Mouse (Mus musculus) bone marrow macrophage, adult 2 months (primary cell): ENCODE measurements around the gene Prmt1. TPM values are rescaled to one million over a fixed set of nuclear protein-coding genes. Genes with fewer than 3 reads are reported as not detected.

Experiments used
- H3K27ac ChIP-seq: 2 replicates; pipeline ENCODE4 v1.5.1; 2012; ENCODE audit warnings: low read depth, low read length; ENCODE audit not compliant: insufficient read depth
- H3K4me1 ChIP-seq: 2 replicates; pipeline ENCODE4 v1.6.1; 2012; ENCODE audit warnings: low read length; ENCODE audit not compliant: control insufficient read depth, insufficient read depth
- H3K4me3 ChIP-seq: 2 replicates; pipeline ENCODE4 v1.5.1; 2012; ENCODE audit warnings: mild to moderate bottlenecking, low read length, moderate library complexity; ENCODE audit not compliant: insufficient read depth
- CTCF ChIP-seq: IDR thresholded peaks from 2 replicates; pipeline ENCODE4 v1.5.1; 2012; ENCODE audit warnings: low read depth, mild to moderate bottlenecking, low read length, moderate library complexity
- POLR2A ChIP-seq: IDR thresholded peaks from 2 replicates; pipeline ENCODE4 v1.6.1; 2012; ENCODE audit warnings: mild to moderate bottlenecking, low read depth, low read length, borderline replicate concordance
- polyA plus RNA-seq: library from polyadenylated mRNA; stranded (reverse); fragments of >200 nt; gene quantifications from 2 replicates; pipeline ENCODE4 v1.2.4, GENCODE M21; 2012; ENCODE audit not compliant: missing spikeins, insufficient read depth, insufficient read length

Prmt1 gene
- polyA plus RNA-seq, 1 experiment: 61.6 TPM

DNA sequence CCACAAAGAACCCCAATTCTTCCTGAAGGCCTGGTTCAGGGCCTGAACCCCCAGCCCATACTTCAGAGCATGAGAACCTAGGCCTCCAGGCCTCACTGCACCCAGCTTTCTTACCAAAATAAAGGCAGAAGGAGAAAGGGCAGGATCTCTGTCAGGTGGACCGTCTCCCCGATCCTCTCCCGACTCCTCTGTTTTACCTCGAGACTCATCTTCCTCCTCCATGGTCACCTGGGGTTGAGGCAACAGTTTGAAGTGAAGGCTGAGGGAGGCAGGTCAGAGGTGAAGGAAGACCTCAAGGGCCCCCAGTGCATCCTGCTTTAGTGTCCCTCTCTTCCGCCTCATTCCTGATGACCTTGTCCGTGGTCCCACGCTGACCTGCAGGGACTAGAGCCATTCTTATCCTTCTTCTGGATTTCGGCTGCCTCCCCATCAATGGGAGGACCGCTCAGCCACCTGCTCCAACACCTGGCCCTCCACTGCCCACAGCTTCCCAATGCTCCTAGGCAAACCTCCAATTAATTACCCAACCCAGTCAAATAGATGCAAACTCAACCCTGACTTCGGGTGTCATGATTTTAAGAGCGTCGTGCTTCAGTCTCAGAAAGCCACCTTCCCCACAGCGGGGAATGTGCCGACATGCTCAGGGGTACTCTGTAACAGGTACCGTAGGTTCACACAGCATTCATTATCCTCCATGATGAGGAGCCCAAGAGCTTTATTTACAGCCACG, 27.2 kb upstream of the Prmt1 start:
- Histone ChIP-seq H3K27ac (no peak overlapping the region), H3K4me3 (no peak overlapping the region), H3K4me1 (peaks cover 8% of the 10 kb centered on the region)
- TF ChIP-seq CTCF: no peak
- no peak for TF ChIP-seq POLR2A

DNA sequence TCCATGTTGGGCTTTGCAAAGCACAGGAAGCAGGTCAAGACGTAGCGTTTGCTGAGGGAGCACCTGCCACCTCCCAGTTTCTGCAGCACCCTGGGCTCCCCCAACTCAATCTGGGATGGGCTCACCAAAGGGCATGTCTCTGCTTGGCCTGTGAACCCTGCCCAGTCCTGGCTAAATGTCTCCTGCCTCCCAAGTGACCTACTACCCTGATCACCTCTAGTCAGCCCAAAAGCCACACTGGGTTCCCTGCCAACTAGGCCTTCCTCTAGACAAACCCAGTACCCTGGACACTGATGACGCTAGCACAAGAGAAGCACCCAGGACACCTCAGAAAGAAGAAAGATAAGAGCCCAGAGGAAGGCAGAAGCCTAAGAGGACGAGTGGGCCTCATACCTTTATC, 26.5 kb upstream of the Prmt1 start:
- H3K4me3 ChIP-seq: no peak overlapping the region
- no peak for TF ChIP-seq POLR2A
- no peak for TF ChIP-seq CTCF
- H3K4me1 ChIP-seq: peaks cover 5% of the 10 kb centered on the region
- H3K27ac ChIP-seq: no peak overlapping the region

DNA sequence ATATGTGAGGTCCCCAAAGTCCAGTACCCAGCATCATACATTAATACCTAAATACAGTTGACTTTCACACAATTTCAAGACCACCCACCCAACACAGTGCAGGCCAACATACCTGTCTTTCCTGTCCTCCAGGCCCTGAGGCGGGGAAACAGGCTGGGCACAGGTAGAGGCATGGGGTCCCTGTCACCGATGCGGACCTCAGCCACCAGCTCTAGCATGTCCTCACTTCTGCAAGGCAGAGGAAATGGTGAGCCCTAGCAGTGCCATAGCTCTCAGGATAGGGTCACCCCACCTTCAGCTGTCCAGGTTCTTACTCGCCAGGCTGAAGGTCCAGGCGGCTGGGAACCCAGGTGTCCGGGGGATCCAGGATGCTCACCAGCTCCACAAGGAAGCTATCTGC, 25.6 kb upstream of the Prmt1 start:
- no peak overlapping the region for H3K4me3 ChIP-seq
- TF ChIP-seq POLR2A (no peak), CTCF (no peak)
- H3K4me1 ChIP-seq: peaks cover 5% of the 10 kb centered on the region
- H3K27ac ChIP-seq: no peak overlapping the region

DNA sequence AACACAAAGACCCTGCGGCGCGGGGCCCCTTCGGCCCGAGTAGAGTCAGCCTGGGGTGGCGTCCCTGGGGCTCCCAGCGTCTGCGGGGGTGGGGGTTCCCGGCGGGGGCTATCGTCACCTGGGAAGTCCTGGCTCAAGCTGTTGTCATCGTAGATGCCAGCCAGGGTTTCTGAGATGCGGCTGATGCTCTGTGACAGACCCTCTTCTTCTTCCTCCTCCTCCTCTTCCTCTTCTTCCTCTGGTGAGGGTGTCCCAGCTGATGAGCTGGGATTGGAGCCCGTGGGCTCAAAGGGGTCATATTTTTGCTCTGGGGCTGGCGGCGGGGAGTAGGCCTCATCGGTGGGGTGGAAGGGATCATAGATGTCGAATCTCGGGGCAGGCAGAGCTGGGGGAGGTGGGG, 22.0 kb upstream of the Prmt1 start:
- H3K4me1 ChIP-seq: no peaks in the 10 kb centered on the region
- TF ChIP-seq POLR2A (no peak), CTCF (no peak)
- no peak overlapping the region for H3K4me3 ChIP-seq
- H3K27ac ChIP-seq: no peak overlapping the region

DNA sequence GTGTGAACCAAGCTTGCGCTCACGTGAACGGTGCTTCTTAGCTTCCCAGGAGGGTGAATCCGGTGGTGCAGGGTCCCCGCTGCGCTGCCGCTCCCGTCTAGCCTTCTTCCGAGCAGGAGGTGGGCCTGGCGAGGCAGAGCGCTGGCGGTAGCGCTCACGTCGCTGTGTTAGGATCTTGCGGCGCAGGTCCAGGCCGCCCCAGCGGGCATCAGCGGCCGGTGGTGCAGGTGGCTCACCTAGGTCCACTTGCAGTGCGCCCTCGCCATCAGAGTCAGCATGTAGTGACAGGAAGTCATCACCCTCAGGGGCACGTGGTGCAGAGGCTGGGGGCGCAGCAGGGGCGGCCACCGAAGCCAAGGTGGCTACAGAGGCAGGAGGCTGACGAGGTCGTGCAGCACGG, 21.5 kb upstream of the Prmt1 start:
- TF ChIP-seq POLR2A (no peak), CTCF (no peak)
- no peak overlapping the region for H3K4me3 ChIP-seq
- no peaks in the 10 kb centered on the region for H3K4me1 ChIP-seq
- H3K27ac ChIP-seq: no peak overlapping the region

DNA sequence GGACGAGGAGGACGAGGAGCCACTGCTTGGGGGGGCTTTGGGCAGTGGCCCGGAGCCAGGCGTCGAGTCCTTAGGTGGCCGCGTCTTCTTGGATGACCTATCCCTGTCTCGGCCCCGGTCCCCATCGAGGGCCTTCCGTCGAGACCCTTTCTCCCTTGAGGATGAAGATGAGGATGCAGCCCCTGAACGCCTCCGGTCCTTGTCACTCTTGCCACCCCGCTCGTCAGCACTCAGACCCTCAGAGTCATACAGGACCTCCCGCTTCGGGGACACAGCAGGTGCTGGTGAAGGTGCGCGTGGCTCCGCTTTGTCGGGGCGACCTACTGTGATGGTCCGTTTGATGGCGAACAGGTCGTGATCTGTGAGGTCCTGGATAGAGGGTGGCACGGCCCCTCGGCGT, 20.8 kb upstream of the Prmt1 start:
- TF ChIP-seq POLR2A (no peak), CTCF (no peak)
- Histone ChIP-seq H3K27ac (no peak overlapping the region), H3K4me3 (no peak overlapping the region), H3K4me1 (no peaks in the 10 kb centered on the region)

DNA sequence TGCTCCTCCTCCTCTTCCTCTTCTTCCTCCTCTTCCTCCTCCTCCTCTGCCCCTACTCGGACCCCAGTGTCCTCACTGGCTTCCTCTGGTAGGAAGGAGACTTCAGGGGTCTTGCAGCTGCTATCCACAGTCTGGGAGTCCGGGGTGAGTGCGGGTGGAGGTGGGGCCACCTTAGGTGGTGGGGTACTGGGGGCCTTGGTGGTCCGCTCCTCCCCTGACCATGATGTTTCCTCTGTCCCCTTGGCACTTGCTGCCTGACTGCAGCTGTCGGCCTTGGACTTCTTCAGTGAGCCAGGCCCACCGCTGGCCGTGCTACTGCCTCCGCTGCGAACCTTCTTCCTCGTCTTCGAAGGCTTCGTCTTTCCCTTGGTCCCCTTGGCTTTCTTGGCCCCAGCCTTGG, 20.1 kb upstream of the Prmt1 start:
- Histone ChIP-seq H3K4me3 (no peak overlapping the region), H3K27ac (no peak overlapping the region), H3K4me1 (no peaks in the 10 kb centered on the region)
- TF ChIP-seq POLR2A (no peak), CTCF (no peak)

DNA sequence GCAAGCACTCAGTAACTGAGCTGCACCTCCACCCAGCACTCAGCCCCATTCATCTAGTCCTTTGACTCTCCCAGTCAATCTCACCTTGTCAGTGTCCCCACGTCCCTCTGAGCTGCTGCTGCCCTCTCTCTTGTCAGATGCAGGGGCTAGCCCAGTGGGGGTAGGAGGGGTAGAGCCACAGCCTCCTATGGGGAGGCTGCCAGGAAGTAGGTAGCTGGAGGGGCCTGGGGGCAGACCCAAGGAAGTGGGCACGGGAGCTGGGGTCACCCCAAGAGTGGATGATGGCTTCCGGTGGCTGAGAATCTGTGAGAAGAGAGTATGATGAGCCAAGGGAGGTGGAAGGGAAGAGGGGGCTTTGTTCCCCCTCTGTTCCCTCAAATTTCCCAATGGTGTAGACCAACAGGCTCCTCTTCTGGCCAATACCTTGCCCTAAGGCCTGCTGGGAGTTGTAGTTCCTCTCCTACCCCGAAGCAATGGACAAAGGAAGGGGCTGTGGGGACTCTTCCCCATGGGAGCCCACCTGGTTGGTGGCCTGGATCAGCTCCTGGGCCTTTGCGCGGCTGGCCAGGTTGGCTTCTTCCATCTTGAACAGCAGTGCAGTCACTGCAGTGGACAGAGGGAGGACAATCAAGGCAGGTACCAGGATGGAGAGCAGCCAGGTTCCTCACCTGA, 19.1 kb upstream of the Prmt1 start:
- TF ChIP-seq POLR2A (no peak), CTCF (no peak)
- no peaks in the 10 kb centered on the region for H3K4me1 ChIP-seq
- H3K4me3 ChIP-seq: no peak overlapping the region
- no peak overlapping the region for H3K27ac ChIP-seq

DNA sequence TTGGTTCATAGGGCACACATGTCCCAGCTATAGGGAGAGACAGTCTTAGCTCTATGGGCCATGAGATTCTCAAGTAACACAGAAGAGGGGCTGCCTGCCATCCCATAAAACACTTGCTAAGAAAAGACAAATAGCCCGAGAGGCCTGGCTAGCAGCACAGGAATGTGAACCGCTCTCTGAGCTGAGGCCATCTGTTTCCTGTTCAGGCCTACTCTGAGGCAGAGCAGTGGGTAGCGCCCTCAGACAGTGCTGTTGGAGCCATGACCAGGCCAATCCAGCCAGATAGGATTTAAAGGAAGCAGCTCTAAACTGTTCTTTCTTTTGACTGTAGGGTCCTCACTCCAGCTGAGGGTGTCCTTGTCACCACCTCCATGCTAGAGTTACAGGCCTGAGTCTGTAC, 18.2 kb upstream of the Prmt1 start:
- no peaks in the 10 kb centered on the region for H3K4me1 ChIP-seq
- TF ChIP-seq POLR2A: no peak
- TF ChIP-seq CTCF: no peak
- H3K27ac ChIP-seq: no peak overlapping the region
- no peak overlapping the region for H3K4me3 ChIP-seq

DNA sequence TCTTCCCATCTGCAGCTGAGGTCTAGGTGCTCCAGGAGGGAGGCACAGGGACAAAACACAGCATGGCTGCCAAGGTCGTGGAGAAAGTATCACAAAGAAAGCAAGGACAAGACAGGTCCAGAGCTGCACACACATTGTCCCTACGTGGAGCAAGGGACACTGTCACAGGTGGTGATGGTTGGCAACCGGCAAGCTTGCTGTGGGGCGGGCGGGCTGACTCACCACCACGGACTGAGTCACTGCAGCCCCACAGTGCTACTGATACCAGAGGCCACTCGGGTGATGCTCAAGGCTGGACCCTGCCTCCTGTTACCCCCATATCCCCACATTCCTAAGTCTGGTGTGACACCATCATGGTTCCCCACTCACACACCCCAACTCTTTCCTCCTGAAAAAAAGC, 16.1 kb upstream of the Prmt1 start:
- Histone ChIP-seq H3K4me1 (peaks cover 4% of the 10 kb centered on the region; the same call in 1 of the 2 replicates), H3K27ac (no peak overlapping the region), H3K4me3 (no peak overlapping the region)
- TF ChIP-seq CTCF (no peak), POLR2A (no peak)
